Mouse (Mus musculus): ENCODE data around the gene Syce3.

The Syce3 gene

DNA sequence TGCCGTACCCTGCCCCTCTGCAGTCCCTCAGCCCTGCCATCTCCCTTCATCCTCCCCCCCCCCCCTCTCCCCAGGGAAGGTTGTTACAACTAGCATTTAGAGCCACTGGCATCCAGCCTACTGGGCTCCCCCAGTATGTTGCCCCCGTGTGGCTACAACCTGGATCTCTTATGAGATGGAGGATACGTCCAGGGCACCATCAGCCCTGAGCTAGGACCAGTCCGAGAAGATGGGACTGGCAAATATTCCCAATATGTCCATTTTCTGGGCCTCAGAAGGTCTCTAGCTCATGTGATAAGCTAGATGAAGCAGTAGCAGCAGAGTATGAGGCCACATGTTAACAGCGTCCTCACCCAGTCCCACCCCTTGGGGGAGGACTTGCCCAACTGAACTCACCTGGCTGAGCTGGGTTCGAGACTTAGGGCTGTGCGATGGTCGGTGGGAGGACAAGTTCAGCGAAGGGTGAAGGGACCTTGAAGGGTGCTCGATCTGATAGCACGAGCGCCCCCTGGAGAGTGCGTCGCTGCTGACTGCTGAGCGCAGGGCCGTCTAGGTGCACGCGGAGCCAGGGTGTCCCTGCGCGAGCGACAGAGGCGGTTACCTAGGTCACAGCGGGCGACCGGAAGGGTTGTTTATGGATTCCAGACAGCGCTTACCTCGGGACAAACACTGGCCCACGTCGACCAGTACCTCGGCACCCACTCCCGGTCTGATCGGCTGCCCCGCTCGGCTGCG, 37.1 kb downstream of the Syce3 start:
- peak; percentile 94 for DNase-seq (ENCODE audit: low read depth, low spot score)

DNA sequence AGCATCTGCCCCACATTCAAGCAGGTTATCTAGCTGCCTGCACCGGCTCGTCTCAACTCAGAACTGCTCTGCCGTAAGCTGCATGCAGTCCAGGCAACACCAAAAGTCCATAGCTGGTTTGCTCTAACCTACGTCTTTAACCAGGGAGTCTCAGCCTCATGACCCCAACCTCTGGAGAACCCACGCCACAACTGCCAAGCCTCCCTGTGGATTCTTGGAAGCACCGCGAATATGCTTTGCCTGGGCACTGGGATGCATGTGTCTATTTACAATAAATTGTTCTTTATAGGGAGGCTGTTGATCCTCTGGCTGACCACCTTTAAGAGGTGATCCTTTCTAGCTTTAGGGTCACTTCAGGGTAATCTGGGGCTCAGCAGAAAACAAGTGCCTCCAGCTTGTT, 37.8 kb downstream of the Syce3 start:
- no peak for DNase-seq (ENCODE audit: low read depth, low spot score)

DNA sequence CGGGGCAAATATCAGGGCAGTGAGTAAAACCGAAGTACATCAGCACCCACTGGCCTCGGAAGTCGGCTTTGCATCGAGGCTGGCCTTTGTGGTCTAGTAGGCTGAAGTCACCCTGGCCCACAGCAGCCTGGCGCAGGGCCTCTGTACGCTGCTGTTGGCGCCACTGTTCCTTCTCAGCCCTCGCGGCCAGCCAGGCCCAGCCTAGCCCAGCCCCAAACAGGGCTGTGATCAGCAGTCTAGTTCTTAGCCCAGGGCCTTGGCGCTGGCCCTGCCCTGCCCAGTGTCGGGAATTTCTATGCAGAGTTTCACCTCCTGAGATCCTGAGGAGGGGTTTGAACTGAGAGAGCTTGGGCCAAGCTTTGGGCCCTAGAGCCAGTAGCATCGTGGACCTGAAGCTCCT, 38.2 kb downstream of the Syce3 start:
- DNase-seq (ENCODE audit: low read depth, low spot score): no peak

DNA sequence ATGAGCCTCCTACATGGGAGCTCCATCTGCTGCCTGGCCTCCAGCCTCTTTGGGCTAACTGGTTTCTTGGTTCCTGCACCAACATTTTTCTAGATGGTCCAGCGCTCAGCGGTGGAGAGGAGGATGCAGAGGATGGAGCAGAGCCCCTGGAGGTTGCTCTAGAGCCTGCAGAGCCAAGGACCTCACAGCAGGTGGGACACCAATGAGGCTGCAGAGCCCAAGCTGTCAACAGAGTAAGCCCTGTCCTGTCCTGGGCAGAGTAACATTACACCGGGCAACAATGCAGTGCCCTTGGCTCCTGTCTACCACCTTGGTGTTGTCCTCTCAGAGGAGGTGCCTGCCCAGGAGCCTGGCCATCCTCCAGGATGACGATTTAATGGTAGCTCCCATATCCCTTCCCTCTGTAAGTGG, 45.2 kb downstream of the Syce3 start:
- DNase-seq (ENCODE audit: low read depth, low spot score): no peak

DNA sequence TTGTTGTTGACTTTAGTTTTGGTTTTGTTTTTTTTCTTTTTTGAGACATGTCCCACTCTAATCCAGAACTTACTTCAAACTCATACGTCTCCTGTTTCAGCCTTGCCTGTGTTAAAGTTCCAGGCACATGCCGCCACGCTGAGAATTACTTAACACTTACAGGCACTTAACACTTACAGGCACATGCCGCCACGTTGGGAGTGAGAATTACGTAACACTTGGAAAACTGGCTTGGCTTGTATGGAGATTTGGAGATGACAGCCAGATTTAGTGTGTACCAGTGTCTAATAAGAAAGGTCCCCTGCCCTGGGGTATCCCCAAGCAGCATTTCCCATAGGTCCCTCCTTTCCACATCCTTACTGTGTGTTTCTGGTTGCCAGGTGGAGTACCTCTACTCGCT, 47.3 kb downstream of the Syce3 start:
- no peak for DNase-seq (ENCODE audit: low read depth, low spot score)

DNA sequence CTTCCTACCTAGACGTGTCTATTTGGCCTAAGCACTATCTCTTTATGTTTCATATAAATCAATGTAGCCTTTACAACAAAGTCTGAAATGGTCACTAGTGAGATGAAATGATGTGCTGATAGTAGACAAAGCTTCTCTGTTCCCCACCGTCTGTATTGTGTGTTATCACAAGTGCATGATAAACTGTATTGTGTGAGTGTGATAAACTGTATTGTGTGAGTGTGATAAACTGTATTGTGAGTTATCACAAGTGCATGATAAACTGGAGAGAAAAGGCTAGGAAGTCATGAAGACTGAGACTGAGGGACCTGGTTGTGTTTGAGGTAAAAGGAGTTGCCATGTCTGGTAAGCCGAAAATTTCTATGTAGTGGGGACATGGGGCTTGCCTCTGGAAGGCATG, 51.5 kb downstream of the Syce3 start:
- DNase-seq (ENCODE audit: low read depth, low spot score): no peak

DNA sequence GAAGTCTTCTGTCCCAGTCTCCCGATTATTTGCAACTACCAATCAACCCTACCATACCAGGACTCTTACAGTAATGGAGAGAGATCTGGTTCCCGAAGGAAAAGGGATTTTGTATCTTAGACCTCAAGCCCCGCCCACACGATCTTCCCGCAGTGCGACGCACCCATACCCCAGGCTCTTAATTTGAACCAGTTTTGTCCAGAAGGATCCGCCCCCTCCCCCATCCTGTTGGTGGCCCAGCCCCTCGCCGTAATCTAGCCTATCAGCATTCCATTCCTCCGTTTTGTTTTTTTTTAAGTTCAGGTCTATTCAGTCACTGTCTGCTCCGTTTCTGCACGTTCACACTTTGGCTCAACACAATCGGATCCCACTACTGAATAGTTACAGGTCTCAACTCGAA, 53.9 kb downstream of the Syce3 start:
- peak; percentile 98 for DNase-seq (ENCODE audit: low read depth, low spot score)

DNA sequence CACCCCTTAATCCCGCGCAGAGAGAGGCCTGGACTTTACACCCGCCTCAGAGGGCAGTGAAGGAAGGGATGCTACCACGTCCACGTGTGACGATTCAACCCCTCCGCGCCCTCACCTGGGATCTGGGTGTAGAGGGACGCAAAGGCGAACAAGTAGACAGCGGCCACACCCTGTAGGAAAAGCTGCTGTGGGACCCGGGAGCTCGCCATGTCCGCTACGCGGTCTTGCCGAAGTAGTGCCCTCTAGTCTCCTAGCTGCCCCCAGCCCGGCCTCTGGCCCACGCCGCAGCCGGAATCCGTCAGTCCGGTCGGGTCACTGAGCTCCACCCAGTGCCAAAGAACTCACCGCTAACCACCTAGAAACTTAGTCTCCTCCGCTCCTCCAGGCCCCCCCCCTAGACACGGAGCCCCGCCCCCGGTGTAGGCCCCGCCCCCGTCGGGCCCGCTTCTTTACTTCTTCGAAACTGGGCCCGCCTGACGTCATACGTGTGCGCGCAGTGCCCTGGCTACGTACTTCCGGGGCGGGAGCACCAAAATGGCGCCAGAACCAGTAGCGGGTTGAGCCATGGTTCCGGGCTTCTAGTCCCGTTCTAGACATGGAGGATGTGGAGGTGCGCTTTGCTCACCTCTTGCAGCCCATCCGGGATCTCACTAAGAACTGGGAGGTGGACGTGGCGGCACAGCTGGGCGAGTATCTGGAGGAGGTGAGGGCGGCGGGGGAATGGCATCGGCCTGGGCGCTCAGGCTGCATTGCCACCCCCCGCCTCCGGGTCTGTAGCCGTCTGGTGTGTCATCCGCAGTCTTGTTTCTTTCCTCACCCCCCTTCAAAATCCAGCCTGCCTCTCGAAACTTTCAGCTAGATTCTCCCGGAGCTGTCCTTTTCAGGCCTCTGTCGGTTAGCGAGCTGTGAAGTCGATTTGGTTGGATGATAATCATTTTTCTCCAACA, 54.8 kb downstream of the Syce3 start, which contains the start of the genes Lmf2 and Ncaph2:
Gene Lmf2 (minus strand): TSS at position 419 of the 947 bp plus-strand sequence.
Gene Ncaph2 (plus strand): TSS at position 479 of the 947 bp plus-strand sequence.
- DNase-seq (ENCODE audit: low read depth, low spot score): peak; percentile 96

DNA sequence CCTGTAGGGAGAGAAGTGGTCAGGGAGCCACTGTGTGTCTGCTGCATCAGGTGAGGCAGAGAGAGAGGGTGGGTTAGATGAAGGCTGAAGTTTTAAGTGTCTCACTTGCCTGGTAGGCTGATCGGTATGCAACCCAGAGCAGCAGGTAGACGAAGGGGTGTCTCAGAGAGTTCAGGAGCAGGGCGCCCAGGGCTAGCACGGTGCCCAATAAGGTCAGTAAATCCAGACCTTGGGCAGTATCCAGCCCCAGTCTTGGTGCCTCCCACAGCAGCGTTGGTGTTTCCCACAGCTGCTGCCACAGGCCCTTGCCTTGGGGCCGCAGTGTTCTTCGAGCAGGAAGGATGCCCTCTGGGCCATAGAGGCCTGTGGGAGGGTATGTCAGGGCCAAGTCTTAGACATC, 55.8 kb downstream of the Syce3 start:
- no peak for DNase-seq (ENCODE audit: low read depth, low spot score)

DNA sequence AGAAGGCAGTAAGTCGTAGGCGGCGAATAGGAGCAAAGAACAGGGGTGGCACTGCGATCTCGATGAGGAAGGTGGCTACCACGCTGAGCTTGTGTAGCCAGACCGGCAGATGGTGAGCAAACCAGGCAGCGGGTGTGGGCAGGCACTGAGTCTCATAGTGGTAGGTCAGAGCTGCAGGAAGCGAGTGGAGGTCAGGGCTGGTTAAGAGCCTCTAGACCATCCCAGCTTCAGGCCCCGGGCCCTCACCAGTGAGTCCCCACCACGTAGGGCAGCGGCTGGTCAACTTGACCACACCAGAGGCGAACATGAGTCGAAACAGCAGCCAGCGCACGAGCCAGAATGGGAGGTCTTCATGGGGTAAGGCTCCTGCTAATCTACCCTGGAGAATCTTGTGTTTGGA, 56.5 kb downstream of the Syce3 start:
- no peak for DNase-seq (ENCODE audit: low read depth, low spot score)

DNA sequence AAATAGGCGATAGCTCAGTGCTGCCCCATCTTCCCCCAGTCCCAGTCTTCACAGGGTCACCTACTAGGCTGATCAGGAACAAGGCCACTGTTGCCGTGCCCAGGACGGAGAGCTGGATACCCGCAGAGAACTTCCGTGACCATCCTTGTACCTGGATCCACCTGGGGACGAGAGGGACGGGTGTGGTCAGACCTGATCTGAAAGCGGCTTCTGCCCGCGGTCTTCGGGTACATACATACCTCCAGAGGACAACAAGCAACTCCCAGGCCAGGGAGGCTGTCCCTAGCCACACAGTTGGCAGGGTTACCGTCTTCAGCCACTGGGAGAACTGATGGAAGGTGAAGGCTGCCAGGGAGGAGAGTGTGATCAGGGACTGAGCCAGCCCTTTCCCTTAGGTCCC, 57.5 kb downstream of the Syce3 start:
- no peak for DNase-seq (ENCODE audit: low read depth, low spot score)

DNA sequence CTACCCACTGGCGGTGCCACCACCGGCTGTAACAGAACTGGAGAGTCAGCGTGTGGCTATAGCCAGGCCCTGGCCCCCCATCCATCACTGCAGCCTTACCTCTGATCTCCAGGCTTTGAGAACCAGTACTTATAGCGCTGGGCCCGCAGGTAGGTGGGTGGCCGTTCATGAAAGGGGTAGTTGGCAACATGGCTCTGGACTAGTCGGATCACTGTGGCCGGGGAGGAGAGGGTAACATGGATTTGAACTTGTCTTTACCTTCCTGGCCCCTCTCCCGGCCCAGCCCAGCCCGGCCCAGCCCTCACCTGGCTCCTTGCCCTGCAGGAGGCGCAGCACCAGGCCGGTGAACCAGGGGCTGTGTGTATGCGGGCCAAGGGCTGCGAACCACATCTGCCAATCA, 58.2 kb downstream of the Syce3 start:
- DNase-seq (ENCODE audit: low read depth, low spot score): no peak

DNA sequence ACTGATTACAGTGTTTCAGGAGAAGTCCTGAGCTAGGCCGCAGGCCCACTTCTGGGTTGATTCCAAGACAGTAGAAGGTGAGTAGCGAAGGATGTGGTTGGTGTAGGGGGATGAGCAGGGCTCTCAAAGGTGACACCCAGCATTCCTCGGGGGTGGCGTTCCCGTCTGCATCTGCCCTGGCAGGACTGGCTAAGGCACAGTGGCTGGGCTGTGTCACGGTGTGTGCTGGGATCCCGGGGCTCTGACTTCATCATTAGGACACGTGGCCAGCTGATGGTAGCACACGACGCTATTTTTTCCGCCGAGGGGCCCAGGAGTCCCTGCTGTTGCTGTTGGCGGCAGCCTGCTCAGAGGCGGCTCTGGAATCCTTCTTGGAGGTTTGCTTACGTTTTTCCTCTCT, 59.0 kb downstream of the Syce3 start:
- no peak for DNase-seq (ENCODE audit: low read depth, low spot score)

DNA sequence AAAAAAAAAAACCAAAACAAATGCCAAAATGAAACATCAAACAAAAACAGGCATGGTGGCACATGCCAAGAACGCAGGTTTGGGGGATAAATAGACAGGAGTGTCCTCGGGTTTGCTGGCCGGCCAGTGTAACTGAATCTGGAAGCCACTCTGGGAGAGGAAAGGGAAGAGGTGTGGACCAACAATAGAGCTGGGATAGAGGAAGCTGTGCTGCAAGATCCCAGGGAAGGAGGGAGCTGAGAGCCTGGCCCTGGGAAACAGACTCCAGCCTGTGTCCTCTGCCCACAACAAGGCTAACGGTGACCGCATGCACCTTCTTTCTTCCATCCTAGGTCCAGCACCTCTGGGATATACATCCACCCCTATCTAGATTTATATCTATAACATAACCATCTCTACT, 59.9 kb downstream of the Syce3 start:
- no peak for DNase-seq (ENCODE audit: low read depth, low spot score)

DNA sequence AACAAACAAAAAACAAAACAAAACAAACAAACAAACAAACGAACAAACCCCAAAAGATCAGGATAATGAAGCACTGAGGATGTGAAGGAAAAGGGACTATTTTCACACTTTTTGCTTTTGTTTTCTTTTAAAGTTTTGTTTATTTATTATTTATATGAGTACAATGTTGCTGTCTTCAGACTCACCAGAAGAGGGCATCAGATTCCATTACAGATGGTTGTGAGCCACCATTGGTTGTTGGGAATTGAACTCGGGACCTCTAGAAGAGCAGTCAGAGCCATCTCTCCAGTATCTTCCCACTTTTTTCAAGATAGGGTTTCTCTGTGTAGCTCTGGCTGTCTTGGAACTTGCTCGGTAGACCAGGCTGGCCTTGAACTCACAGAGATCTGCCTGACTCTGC, 67.0 kb downstream of the Syce3 start:
- no peak for DNase-seq (ENCODE audit: low read depth, low spot score)

DNA sequence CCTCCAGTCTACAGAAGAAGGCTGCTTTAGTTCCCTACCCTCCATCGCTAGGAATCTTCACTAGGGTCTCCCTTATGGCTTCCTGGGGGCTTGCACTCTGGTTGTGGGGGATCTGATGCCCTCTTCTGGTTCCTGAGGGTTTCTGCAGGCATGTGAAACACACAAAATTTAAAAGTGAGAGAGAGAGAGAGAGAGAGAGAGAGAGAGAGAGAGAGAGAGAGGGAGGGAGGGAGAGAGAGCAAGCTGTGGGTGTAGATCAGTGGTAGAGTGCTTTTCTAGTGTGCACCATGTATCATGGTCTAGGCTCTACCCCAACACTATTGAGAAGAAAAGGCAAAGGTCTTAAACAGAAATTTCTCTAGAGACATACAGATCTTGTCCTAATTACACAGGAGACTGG, 68.6 kb downstream of the Syce3 start:
- no peak for DNase-seq (ENCODE audit: low read depth, low spot score)

All from ES-CJ7 (cell line).